ENCODE assay signal across 15 mouse cellular contexts in genomic region chr17:77016871-77017270, GRCm38 (mm10).
DNase-seq lines count a peak whose midpoint lies in the region.
"Had no signal": no experiment of that assay in that cellular context is flagged by ENCODE, and none has a peak within 500 bp of the region (broad histone marks: within the 10 kb centered on the region; RNA-seq: fewer than 3 reads in every experiment).

No protein-coding gene starts in this region.

- intact Hi-C loops in gastrocnemius, postnatal 14 days (cut with DNase I; ENCODE audit: low total_unique reads): no loop called here

- DNase-seq in layer of hippocampus, adult 9-10 months (ENCODE audit: low spot score): peak; percentile 5
- DNase-seq in layer of hippocampus, adult 8-10 months (ENCODE audit: low spot score in 2 of 2): no peak
- peak; percentile 24 for DNase-seq in retina, embryonic 14.5 days (ENCODE audit: low spot score)
- DNase-seq in retina, postnatal 1 day: no peak
- DNase-seq in telencephalon, adult 2 months (ENCODE audit: low read depth, low spot score): peak; percentile 16
- no peak for DNase-seq in gastrocnemius, postnatal 14 days
- DNase-seq: adrenal gland, adult 2 months; adrenal gland, postnatal 14 days; B cell, adult 2 months; cerebellum, adult 11 months; cerebellum, adult 2 months; cerebellum, adult 9-11 months; cerebellum, postnatal 25 days; gastrocnemius, postnatal 10 days; heart, adult 11 months had no signal

Comparison
In these comparisons a context has a peak if more than half of its experiments do, and no peak if none do; other contexts are left out.
1. DNase-seq: peak in layer of hippocampus, adult 9-10 months (single experiment), retina, embryonic 14.5 days (single experiment) and telencephalon, adult 2 months (single experiment); none in layer of hippocampus, adult 8-10 months (0 of 2), retina, postnatal 1 day (single experiment) and gastrocnemius, postnatal 14 days (single experiment).